Mouse (Mus musculus) stomach, embryonic 14.5 days (tissue): ENCODE data around the gene Tspyl3. TPM values are rescaled to one million over a fixed set of nuclear protein-coding genes. Genes with fewer than 3 reads are reported as not detected.

Source experiments
- ATAC-seq: fragments of 200-750 bp; cut with Nextera tagmentation; 2 replicates; pipeline ENCODE4 v1.8.0; 2017; ENCODE audit warnings: low read depth, moderate TSS enrichment; ENCODE audit not compliant: insufficient number of reproducible peaks, insufficient read depth, low FRiP score
- H3K27ac ChIP-seq: fragments of 300-500 bp; sonication (generic); 2 replicates; pipeline ENCODE4 v1.5.1; 2014; ENCODE audit warnings: mild to moderate bottlenecking, low read length, moderate library complexity, mixed read lengths
- H3K27me3 ChIP-seq: fragments of 300-500 bp; sonication (generic); 2 replicates; pipeline ENCODE4 v1.6.1; 2014; ENCODE audit warnings: low read length, control low read depth, mixed read lengths; ENCODE audit not compliant: control insufficient read depth, insufficient read depth
- H3K36me3 ChIP-seq: fragments of 300-500 bp; sonication (generic); 2 replicates; pipeline ENCODE4 v1.6.1; 2014; ENCODE audit warnings: mild to moderate bottlenecking, control low read depth, low read length, moderate library complexity, mixed read lengths; ENCODE audit not compliant: control insufficient read depth, insufficient read depth
- H3K4me1 ChIP-seq: fragments of 300-500 bp; sonication (generic); 2 replicates; pipeline ENCODE4 v1.6.1; 2014; ENCODE audit warnings: low read length, control low read depth, mixed read lengths; ENCODE audit not compliant: control insufficient read depth, insufficient read depth
- H3K4me2 ChIP-seq: fragments of 300-500 bp; sonication (generic); replicated peaks from 2 replicates; pipeline ENCODE4 v1.6.1; 2014; ENCODE audit warnings: low read depth, low read length, control low read depth
- H3K4me3 ChIP-seq: fragments of 300-500 bp; sonication (generic); 2 replicates; pipeline ENCODE4 v1.5.1; 2014; ENCODE audit warnings: low read depth, low read length, control low read depth
- H3K9ac ChIP-seq: fragments of 300-500 bp; sonication (generic); replicated peaks from 2 replicates; pipeline ENCODE4 v1.6.1; 2014; ENCODE audit warnings: low read depth, mild to moderate bottlenecking, control low read depth, low read length, moderate library complexity, mixed read lengths
- H3K9me3 ChIP-seq: fragments of 300-500 bp; sonication (generic); 2 replicates; pipeline ENCODE4 v1.6.1; 2016; ENCODE audit warnings: low read depth, low read length, control low read depth; ENCODE audit not compliant: control insufficient read depth
- WGBS: fragments of 180-500 bp; shearing (Covaris S2); extraction: QIAGEN DNeasy Blood & Tissue Kit; methylation state at CpG from one replicate; pipeline ENCODE4 v1.1.7; 2014; 5-methylcytosine and 5-hydroxymethylcytosine counted together
- polyA plus RNA-seq: library from polyadenylated mRNA; unstranded; fragments of >200 nt; fragmentation: Nextera tagmentation; extraction: Ambion mirVana; gene quantifications from 2 replicates; pipeline ENCODE4 v1.2.1, GENCODE M21; 2014

Gene Tspyl3
- polyA plus RNA-seq, 1 experiment from 2014 or later = 10.4 TPM

GRCm38 (mm10) chr2:153208149-153208548 is 17.1 kb downstream of the Tspyl3 start:
- H3K9ac ChIP-seq = no peak overlapping the region
- H3K27me3 ChIP-seq = no peaks in the 10 kb centered on the region
- no peaks in the 10 kb centered on the region for H3K9me3 ChIP-seq
- WGBS = 98% methylated on average over 2 of the region's 2 CpGs
- H3K4me1 ChIP-seq = no peaks in the 10 kb centered on the region
- H3K4me3 ChIP-seq = no peak overlapping the region
- H3K27ac ChIP-seq = no peak overlapping the region
- ATAC-seq = no peak
- no peak overlapping the region for H3K4me2 ChIP-seq
- H3K36me3 ChIP-seq = peaks cover 50% of the 10 kb centered on the region

GRCm38 (mm10) chr2:153202766-153203165 is 22.5 kb downstream of the Tspyl3 start:
- Histone ChIP-seq H3K27ac (no peak overlapping the region), H3K27me3 (no peaks in the 10 kb centered on the region), H3K4me2 (no peak overlapping the region), H3K9ac (no peak overlapping the region), H3K4me3 (no peak overlapping the region), H3K4me1 (no peaks in the 10 kb centered on the region), H3K9me3 (no peaks in the 10 kb centered on the region), H3K36me3 (peaks cover 54% of the 10 kb centered on the region)
- 88% methylated on average over 1 of the region's 1 CpGs for WGBS
- no peak for ATAC-seq

- no peak for ATAC-seq
- Histone ChIP-seq H3K4me3 (no peak overlapping the region), H3K27ac (no peak overlapping the region), H3K4me1 (no peaks in the 10 kb centered on the region), H3K9ac (no peak overlapping the region), H3K4me2 (no peak overlapping the region), H3K27me3 (no peaks in the 10 kb centered on the region), H3K36me3 (peaks cover 59% of the 10 kb centered on the region), H3K9me3 (no peaks in the 10 kb centered on the region)
- 87% methylated on average over 2 of the region's 2 CpGs for WGBS
These were observed 26.1 kb downstream of the Tspyl3 start for GRCm38 (mm10) chr2:153199114-153199513.

GRCm38 (mm10) chr2:153198485-153198884 is 26.8 kb downstream of the Tspyl3 start:
- Histone ChIP-seq H3K4me1 (no peaks in the 10 kb centered on the region), H3K9ac (no peak overlapping the region), H3K27me3 (no peaks in the 10 kb centered on the region), H3K27ac (no peak overlapping the region), H3K4me2 (no peak overlapping the region), H3K9me3 (no peaks in the 10 kb centered on the region), H3K4me3 (no peak overlapping the region), H3K36me3 (peaks cover 58% of the 10 kb centered on the region)
- 67% methylated on average over 5 of the region's 5 CpGs for WGBS
- no peak for ATAC-seq

- Histone ChIP-seq H3K27me3 (no peaks in the 10 kb centered on the region), H3K4me2 (no peak overlapping the region), H3K27ac (no peak overlapping the region), H3K4me1 (no peaks in the 10 kb centered on the region), H3K9ac (no peak overlapping the region), H3K4me3 (no peak overlapping the region), H3K9me3 (no peaks in the 10 kb centered on the region), H3K36me3 (peaks cover 62% of the 10 kb centered on the region)
- 96% methylated on average over 3 of the region's 3 CpGs for WGBS
- ATAC-seq = no peak
These were observed 31.0 kb downstream of the Tspyl3 start for GRCm38 (mm10) chr2:153194255-153194654.

- 89% methylated on average over 2 of the region's 2 CpGs for WGBS
- Histone ChIP-seq H3K27ac (no peak overlapping the region), H3K9me3 (no peaks in the 10 kb centered on the region), H3K9ac (no peak overlapping the region), H3K36me3 (peaks cover 71% of the 10 kb centered on the region), H3K4me1 (no peaks in the 10 kb centered on the region), H3K4me3 (no peak overlapping the region), H3K4me2 (no peak overlapping the region), H3K27me3 (no peaks in the 10 kb centered on the region)
- ATAC-seq = no peak
These were observed 34.0 kb downstream of the Tspyl3 start for GRCm38 (mm10) chr2:153191242-153191641.

GRCm38 (mm10) chr2:153187848-153188247 is 37.4 kb downstream of the Tspyl3 start:
- no peaks in the 10 kb centered on the region for H3K9me3 ChIP-seq
- H3K27ac ChIP-seq = no peak overlapping the region
- no peaks in the 10 kb centered on the region for H3K27me3 ChIP-seq
- H3K4me3 ChIP-seq = no peak overlapping the region
- 81% methylated on average over 2 of the region's 2 CpGs for WGBS
- H3K4me1 ChIP-seq = no peaks in the 10 kb centered on the region
- peaks cover 65% of the 10 kb centered on the region for H3K36me3 ChIP-seq
- no peak overlapping the region for H3K4me2 ChIP-seq
- no peak for ATAC-seq
- H3K9ac ChIP-seq = no peak overlapping the region

GRCm38 (mm10) chr2:153186176-153186591 is 39.1 kb downstream of the Tspyl3 start:
- no peak for ATAC-seq
- Histone ChIP-seq H3K27ac (no peak overlapping the region), H3K9me3 (no peaks in the 10 kb centered on the region)

GRCm38 (mm10) chr2:153179961-153180360 is 45.3 kb downstream of the Tspyl3 start:
- peaks cover 33% of the 10 kb centered on the region for H3K36me3 ChIP-seq
- WGBS = 83% methylated on average over 3 of the region's 3 CpGs
- no peak for ATAC-seq

More at GRCm38 (mm10) chr2:153186176-153186591, 39.1 kb downstream of the Tspyl3 start:
- Histone ChIP-seq H3K4me2 (no peak overlapping the region), H3K4me3 (no peak overlapping the region), H3K4me1 (no peaks in the 10 kb centered on the region), H3K27me3 (no peaks in the 10 kb centered on the region), H3K36me3 (peaks cover 62% of the 10 kb centered on the region), H3K9ac (no peak overlapping the region)
- WGBS = 62% methylated on average over 2 of the region's 2 CpGs

More at GRCm38 (mm10) chr2:153179961-153180360, 45.3 kb downstream of the Tspyl3 start:
- H3K27ac ChIP-seq = no peak overlapping the region
- H3K27me3 ChIP-seq = no peaks in the 10 kb centered on the region
- H3K4me2 ChIP-seq = no peak overlapping the region
- H3K9ac ChIP-seq = no peak overlapping the region
- no peaks in the 10 kb centered on the region for H3K9me3 ChIP-seq
- no peak overlapping the region for H3K4me3 ChIP-seq
- no peaks in the 10 kb centered on the region for H3K4me1 ChIP-seq
